Mouse (Mus musculus) thymus, postnatal 10 days (tissue): Measurements from ENCODE around the gene 6030458C11Rik.
A peak's percentile ranks its signal among the peaks of the same experiment; 100 is the strongest.
"Not testable (repeated sequence)": the region's sequence is repeated elsewhere in the genome, so short reads cannot be mapped to it uniquely, and the experiment has no call there.

Experiments used
- DNase-seq, 2 experiments: peaks; one replicate each; pipeline ENCODE4 v3.0.0; 2021; ENCODE audit warnings: low spot score in 2 of 2

The 6030458C11Rik gene

GRCm38 (mm10) chr15:12822416-12823395, 1.7 kb downstream of the 6030458C11Rik start:
- no peak for DNase-seq

DNA sequence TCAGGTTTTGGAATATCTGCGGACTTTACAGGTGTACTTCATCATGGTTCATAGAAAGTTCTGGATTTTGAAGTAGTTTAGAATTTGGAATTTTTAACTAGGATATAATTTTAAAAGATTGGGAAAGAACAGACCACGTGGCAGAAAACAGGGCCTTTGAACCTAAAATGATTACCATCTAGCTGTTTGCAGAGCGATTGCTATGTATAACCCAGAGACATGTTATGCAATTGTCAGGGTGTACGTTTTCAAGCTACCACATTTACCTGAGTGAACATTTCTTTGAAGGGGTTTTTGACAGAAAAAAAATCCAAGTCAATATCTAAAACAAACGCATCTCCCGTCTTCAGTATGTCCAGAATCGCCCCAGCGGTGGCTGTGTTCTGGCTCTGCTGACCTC, 6.9 kb downstream of the 6030458C11Rik start:
- DNase-seq: no peak

GRCm38 (mm10) chr15:12812646-12813045, 11.8 kb downstream of the 6030458C11Rik start:
- no peak for DNase-seq

DNA sequence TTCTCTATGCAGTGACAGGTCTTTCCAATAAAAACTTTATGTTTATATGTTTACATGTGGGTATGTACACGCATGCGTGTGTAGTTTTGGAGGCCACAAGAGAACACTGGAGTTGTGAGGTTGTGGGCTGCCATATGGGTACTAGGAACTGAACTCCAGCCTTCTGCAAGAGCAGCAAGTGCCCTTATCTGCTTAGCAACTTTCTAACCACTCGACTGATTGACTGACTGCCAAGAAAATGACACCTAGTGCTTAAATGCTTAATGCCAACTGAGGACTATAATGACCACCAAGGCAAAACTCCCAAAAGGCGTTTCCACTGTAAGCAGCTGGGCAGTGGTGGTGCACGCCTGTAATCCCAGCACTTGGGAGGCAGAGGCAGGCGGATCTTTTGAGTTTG, 15.1 kb downstream of the 6030458C11Rik start:
- no peak for DNase-seq

DNA sequence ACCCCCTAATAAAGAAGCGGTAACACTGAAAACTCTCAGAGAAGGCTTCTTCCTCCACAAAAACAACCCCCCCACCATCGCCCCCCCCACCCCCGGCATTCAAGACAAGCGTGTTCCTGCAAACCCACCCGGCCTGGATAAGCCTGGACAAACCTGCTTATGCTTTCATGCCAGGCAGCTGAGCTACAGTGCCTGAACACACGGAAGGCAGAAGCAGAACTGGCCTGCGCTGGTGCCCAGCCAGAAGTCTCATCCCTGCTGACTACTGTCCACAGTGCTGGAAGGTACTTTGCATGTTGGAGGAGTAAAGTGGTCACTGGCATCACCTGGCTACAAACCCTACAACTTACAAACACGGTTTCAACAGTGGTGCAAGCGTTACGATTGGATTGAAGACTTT, 17.4 kb downstream of the 6030458C11Rik start:
- no peak for DNase-seq

- DNase-seq: no peak
Observed at GRCm38 (mm10) chr15:12805071-12805470, 19.4 kb downstream of the 6030458C11Rik start.

- DNase-seq: not testable (repeated sequence)
Observed at GRCm38 (mm10) chr15:12801142-12801506, 23.3 kb downstream of the 6030458C11Rik start.

DNA sequence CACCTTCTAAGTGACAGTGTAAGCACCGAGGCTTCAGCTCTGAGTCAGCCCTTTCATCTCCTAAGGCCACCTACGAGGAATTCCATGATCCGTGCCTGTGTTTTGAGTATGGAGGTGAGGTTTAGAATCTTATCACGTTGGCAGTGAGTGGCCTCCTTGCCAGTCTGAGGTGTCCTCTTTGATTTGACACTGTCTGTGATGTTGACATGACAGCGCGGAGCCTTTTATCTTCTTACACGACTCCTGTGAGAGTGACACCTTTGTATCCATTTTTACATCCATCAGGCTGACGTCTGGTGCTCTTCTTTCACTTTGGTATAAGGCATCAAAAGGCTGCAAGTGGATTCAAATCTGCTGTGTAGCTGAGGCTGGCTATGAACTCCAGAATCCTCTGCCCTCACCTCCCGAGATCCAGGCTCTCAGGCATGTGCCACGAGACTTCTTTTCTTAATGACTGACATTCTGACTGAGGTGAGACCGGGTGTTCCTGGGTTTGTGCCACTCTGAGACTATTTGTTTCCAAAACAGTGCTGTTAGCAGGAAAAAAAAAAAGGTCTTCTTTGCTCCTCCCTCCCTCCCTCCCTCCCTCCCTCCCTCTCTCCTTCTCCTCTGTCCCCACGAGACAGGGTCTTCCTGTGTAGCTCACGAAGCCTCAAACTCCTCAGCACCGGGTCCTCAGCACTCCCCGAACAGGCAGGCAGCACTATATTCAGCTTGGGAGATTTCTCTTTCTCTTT, 23.9 kb downstream of the 6030458C11Rik start:
- no peak for DNase-seq

- DNase-seq: no peak
Observed at GRCm38 (mm10) chr15:12798043-12798442, 26.4 kb downstream of the 6030458C11Rik start.

- DNase-seq: no peak
Observed at GRCm38 (mm10) chr15:12795909-12796470, 28.5 kb downstream of the 6030458C11Rik start.

GRCm38 (mm10) chr15:12795457-12795894, 29.0 kb downstream of the 6030458C11Rik start:
- peak; percentile 28 to 70 for DNase-seq

GRCm38 (mm10) chr15:12794311-12794710, 30.1 kb downstream of the 6030458C11Rik start:
- no peak for DNase-seq

- DNase-seq: no peak
Observed at GRCm38 (mm10) chr15:12789406-12789867, 35.0 kb downstream of the 6030458C11Rik start.

GRCm38 (mm10) chr15:12788536-12788935, 35.9 kb downstream of the 6030458C11Rik start:
- DNase-seq: no peak

- no peak for DNase-seq
Observed at GRCm38 (mm10) chr15:12781729-12782326, 42.6 kb downstream of the 6030458C11Rik start.

- DNase-seq: no peak
Observed at GRCm38 (mm10) chr15:12781296-12781695, 43.2 kb downstream of the 6030458C11Rik start.

DNA sequence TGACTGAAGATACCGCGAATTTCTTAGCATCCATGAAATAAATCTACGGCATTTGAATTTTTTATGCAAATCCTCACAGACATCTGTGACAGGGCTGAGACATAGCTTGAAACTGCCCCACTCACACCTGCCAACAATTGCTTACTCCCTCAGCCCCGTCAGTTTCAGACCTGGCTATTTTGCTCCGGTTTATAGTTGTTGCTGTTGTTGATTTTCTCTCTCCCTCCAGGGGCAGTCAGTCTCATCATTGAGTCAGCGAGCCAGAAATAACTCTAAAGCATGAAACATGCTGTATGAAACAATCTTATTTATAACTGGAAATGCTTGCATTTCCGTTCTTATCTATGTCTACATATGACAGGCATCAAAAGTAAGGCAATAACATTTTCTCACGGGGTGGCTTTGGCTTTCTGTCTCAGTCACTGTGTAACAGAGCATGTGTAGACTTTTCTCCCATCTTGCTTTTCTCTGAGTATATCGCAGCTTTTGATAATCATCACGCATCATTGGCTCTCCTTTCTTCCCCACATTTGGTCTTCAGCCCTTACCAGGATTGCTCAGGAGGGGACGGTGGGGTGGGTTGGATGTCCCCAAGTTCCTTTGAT, 50.2 kb downstream of the 6030458C11Rik start:
- DNase-seq: no peak

DNA sequence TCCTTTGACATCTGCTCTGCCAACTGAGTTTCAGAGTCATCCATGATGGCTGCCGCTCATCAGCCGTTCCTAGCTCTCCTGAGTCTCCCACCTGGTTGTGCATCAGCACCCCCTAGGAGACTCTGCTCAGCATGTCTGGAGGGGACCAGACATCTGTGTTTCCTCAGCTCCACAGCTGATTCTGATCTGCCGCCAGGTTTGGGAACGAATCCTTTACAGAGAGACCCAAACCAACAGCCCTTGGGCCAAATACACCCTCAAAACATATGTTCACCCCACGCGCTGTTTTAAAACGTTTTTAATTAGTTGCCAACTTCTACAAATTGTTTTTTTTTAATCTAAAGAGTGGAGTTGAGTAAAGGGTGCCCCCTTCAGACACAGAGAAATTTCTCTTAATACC, 53.5 kb downstream of the 6030458C11Rik start:
- DNase-seq: no peak

GRCm38 (mm10) chr15:12766848-12767247, 57.6 kb downstream of the 6030458C11Rik start:
- DNase-seq: no peak

DNA sequence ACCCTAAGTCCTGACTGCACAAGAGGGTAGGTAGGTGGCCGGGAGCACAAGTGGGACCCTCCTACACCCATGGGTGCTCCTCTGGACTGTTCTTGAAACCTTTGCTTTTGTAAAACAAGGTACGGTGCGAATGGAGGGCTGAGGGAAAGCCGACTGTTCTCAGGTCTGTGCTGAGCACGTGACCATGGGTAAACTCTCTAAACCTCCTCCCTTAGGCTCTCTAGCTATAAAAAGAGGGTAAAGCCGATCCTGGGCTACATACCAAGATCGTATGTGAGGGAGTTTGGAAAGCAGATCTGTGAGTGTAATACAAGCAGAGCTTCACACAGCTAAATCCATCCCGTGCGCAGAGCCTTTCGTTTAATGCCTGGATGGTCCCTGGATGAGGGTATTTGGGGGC, 61.3 kb downstream of the 6030458C11Rik start:
- no peak for DNase-seq

DNA sequence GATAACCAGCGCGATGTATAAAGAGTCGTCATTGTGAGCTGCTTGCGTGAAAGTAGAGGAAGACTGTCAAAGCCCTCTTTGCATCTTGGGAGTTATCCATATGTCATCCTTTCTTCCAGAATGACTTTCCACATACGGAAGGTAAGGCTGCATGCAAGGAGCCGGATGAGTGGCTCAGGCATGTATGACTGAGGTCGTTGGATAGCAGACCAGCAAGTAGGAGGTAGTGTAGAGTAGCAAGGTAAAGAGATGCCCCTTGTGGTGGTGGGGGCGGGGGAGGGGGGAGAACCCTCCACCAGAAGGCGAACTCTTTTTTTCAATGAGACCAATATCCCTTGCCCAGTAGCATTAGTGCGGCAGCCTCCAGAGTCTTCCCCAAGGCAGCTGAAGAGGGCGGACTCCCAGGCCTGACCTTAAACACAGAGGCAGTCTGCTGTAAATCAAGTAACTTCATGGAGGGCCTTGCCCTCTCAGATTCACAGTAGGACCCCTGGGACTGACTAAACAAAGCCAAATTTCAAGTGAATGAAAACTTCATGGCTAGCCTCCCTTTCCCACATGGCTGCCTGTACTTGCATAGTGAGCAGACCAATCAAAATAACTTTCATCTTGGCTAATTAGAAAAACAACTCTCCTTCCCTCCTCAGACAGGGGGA, 62.1 kb downstream of the 6030458C11Rik start:
- DNase-seq: no peak
